Mouse (Mus musculus): Measurements from ENCODE around the gene Plch1. TPM values are rescaled to one million over a fixed set of nuclear protein-coding genes. Genes with fewer than 3 reads are reported as not detected.
A peak's percentile ranks its signal among the peaks of the same experiment; 100 is the strongest.

Plch1 gene
- total and polyA plus RNA-seq, 2 experiments from 2014 or later = 3.5 to 14.4 TPM

- H3K4me2 ChIP-seq (ENCODE audit: low read depth) = no peak overlapping the region
- WGBS = 12% methylated on average over 2 of the region's 2 CpGs
- peaks cover 3% of the 10 kb centered on the region; the same call in 1 of the 2 replicates for H3K4me1 ChIP-seq (ENCODE audit: insufficient read depth)
- no peaks in the 10 kb centered on the region for H3K9me3 ChIP-seq (ENCODE audit: low read length)
- no peak overlapping the region for H3K27ac ChIP-seq (ENCODE audit: low read depth, low read length)
- no peaks in the 10 kb centered on the region for H3K27me3 ChIP-seq (ENCODE audit: insufficient read depth, low read length)
- DNase-seq (no peak), ATAC-seq (peak; percentile 54; the same call in 1 of the 2 replicates)
- no peak overlapping the region for H3K4me3 ChIP-seq (ENCODE audit: low read depth, low read length)
- no peak overlapping the region for H3K9ac ChIP-seq
- no peak for TF ChIP-seq CTCF (IDR thresholded peaks at IDR 0.05; ENCODE audit: low read depth)
- no peaks in the 10 kb centered on the region for H3K36me3 ChIP-seq (ENCODE audit: insufficient read depth)
Observed at GRCm38 (mm10) chr3:63865069-63865468, 34.2 kb downstream of the Plch1 start.

- no peaks in the 10 kb centered on the region for H3K9me3 ChIP-seq (ENCODE audit: low read length)
- no peak overlapping the region for H3K9ac ChIP-seq
- H3K4me2 ChIP-seq (ENCODE audit: low read depth) = peak overlapping the region; percentile 31
- no peak overlapping the region for H3K27ac ChIP-seq (ENCODE audit: low read depth, low read length)
- ATAC-seq = no peak
- TF ChIP-seq CTCF (IDR thresholded peaks at IDR 0.05; ENCODE audit: low read depth) = no peak
- H3K4me1 ChIP-seq (ENCODE audit: insufficient read depth) = peaks cover 3% of the 10 kb centered on the region; the same call in 1 of the 2 replicates
- DNase-seq = peak; percentile 31
- no peaks in the 10 kb centered on the region for H3K36me3 ChIP-seq (ENCODE audit: insufficient read depth)
- H3K4me3 ChIP-seq (ENCODE audit: low read depth, low read length) = no peak overlapping the region
- 35% methylated on average over 10 of the region's 10 CpGs for WGBS
- H3K27me3 ChIP-seq (ENCODE audit: insufficient read depth, low read length) = no peaks in the 10 kb centered on the region
Observed at GRCm38 (mm10) chr3:63862716-63863115, 36.6 kb downstream of the Plch1 start.

- DNase-seq (no peak), ATAC-seq (no peak)
- Histone ChIP-seq H3K9me3 (ENCODE audit: low read length) (no peaks in the 10 kb centered on the region), H3K4me2 (ENCODE audit: low read depth) (no peak overlapping the region), H3K4me3 (ENCODE audit: low read depth, low read length) (no peak overlapping the region), H3K27ac (ENCODE audit: low read depth, low read length) (no peak overlapping the region), H3K36me3 (ENCODE audit: insufficient read depth) (no peaks in the 10 kb centered on the region), H3K4me1 (ENCODE audit: insufficient read depth) (peaks cover 8% of the 10 kb centered on the region; the same call in 1 of the 2 replicates), H3K9ac (no peak overlapping the region), H3K27me3 (ENCODE audit: insufficient read depth, low read length) (no peaks in the 10 kb centered on the region)
- no peak for TF ChIP-seq CTCF (IDR thresholded peaks at IDR 0.05; ENCODE audit: low read depth)
- WGBS = 93% methylated on average over 5 of the region's 5 CpGs
Observed at GRCm38 (mm10) chr3:63852828-63853227, 46.4 kb downstream of the Plch1 start.

GRCm38 (mm10) chr3:63851125-63851698, 48.1 kb downstream of the Plch1 start:
- no peak; the same call in 1 of the 2 replicates for TF ChIP-seq CTCF (IDR thresholded peaks at IDR 0.05; ENCODE audit: low read depth)
- Histone ChIP-seq H3K36me3 (ENCODE audit: insufficient read depth) (no peaks in the 10 kb centered on the region), H3K27ac (ENCODE audit: low read depth, low read length) (no peak overlapping the region), H3K4me2 (ENCODE audit: low read depth) (peak overlapping the region; percentile 46), H3K27me3 (ENCODE audit: insufficient read depth, low read length) (no peaks in the 10 kb centered on the region), H3K4me3 (ENCODE audit: low read depth, low read length) (peak overlapping the region; percentile 24), H3K9me3 (ENCODE audit: low read length) (no peaks in the 10 kb centered on the region), H3K4me1 (ENCODE audit: insufficient read depth) (peaks cover 8% of the 10 kb centered on the region; the same call in 1 of the 2 replicates), H3K9ac (peak overlapping the region; percentile 37; the same call in 1 of the 2 replicates)
- ATAC-seq (peak; percentile 91), DNase-seq (peak; percentile 61)
- 23% methylated on average over 12 of the region's 12 CpGs for WGBS

- Histone ChIP-seq H3K4me1 (ENCODE audit: insufficient read depth) (peaks cover 8% of the 10 kb centered on the region; the same call in 1 of the 2 replicates), H3K4me2 (ENCODE audit: low read depth) (no peak overlapping the region), H3K9ac (no peak overlapping the region), H3K27me3 (ENCODE audit: insufficient read depth, low read length) (no peaks in the 10 kb centered on the region), H3K4me3 (ENCODE audit: low read depth, low read length) (no peak overlapping the region), H3K27ac (ENCODE audit: low read depth, low read length) (no peak overlapping the region), H3K9me3 (ENCODE audit: low read length) (no peaks in the 10 kb centered on the region), H3K36me3 (ENCODE audit: insufficient read depth) (no peaks in the 10 kb centered on the region)
- ATAC-seq (peak; percentile 61; the same call in 1 of the 2 replicates), DNase-seq (no peak)
- no peak for TF ChIP-seq CTCF (IDR thresholded peaks at IDR 0.05; ENCODE audit: low read depth)
- 28% methylated on average over 10 of the region's 10 CpGs for WGBS
Observed at GRCm38 (mm10) chr3:63849765-63850346, 49.4 kb downstream of the Plch1 start.

GRCm38 (mm10) chr3:63844141-63844540, 55.1 kb downstream of the Plch1 start:
- no peaks in the 10 kb centered on the region for H3K4me1 ChIP-seq (ENCODE audit: insufficient read depth)
- 53% methylated on average over 4 of the region's 4 CpGs for WGBS
- H3K9ac ChIP-seq = no peak overlapping the region
- DNase-seq = no peak
- H3K36me3 ChIP-seq (ENCODE audit: insufficient read depth) = no peaks in the 10 kb centered on the region
- H3K27me3 ChIP-seq (ENCODE audit: insufficient read depth, low read length) = no peaks in the 10 kb centered on the region
- no peaks in the 10 kb centered on the region for H3K9me3 ChIP-seq (ENCODE audit: low read length)
- TF ChIP-seq CTCF (IDR thresholded peaks at IDR 0.05; ENCODE audit: low read depth) = no peak
- no peak for ATAC-seq
- H3K4me3 ChIP-seq (ENCODE audit: low read depth, low read length) = no peak overlapping the region
- no peak overlapping the region for H3K27ac ChIP-seq (ENCODE audit: low read depth, low read length)
- H3K4me2 ChIP-seq (ENCODE audit: low read depth) = no peak overlapping the region

- H3K4me2 ChIP-seq (ENCODE audit: low read depth) = no peak overlapping the region
- TF ChIP-seq CTCF (IDR thresholded peaks at IDR 0.05; ENCODE audit: low read depth) = no peak
- no peaks in the 10 kb centered on the region for H3K9me3 ChIP-seq (ENCODE audit: low read length)
- no peak overlapping the region for H3K9ac ChIP-seq
- no peak overlapping the region for H3K27ac ChIP-seq (ENCODE audit: low read depth, low read length)
- no peaks in the 10 kb centered on the region for H3K36me3 ChIP-seq (ENCODE audit: insufficient read depth)
- WGBS = 75% methylated on average over 4 of the region's 4 CpGs
- no peaks in the 10 kb centered on the region for H3K27me3 ChIP-seq (ENCODE audit: insufficient read depth, low read length)
- DNase-seq (no peak), ATAC-seq (no peak)
- H3K4me3 ChIP-seq (ENCODE audit: low read depth, low read length) = no peak overlapping the region
- H3K4me1 ChIP-seq (ENCODE audit: insufficient read depth) = no peaks in the 10 kb centered on the region
Observed at GRCm38 (mm10) chr3:63842436-63842835, 56.8 kb downstream of the Plch1 start.
